Mouse (Mus musculus) layer of hippocampus, adult 11-12 months (tissue): ENCODE data around the gene Ahcyl2.

Source experiments
- DNase-seq: peaks from one replicate; pipeline ENCODE4 v3.0.0; 2022; ENCODE audit warnings: low spot score

The Ahcyl2 gene

GRCm38 (mm10) chr6:29913673-29914072 is 145.9 kb downstream of the Ahcyl2 start:
- DNase-seq: no peak

- no peak for DNase-seq
Measured at GRCm38 (mm10) chr6:29914136-29914535, 146.3 kb downstream of the Ahcyl2 start.

GRCm38 (mm10) chr6:29915836-29916235 is 148.0 kb downstream of the Ahcyl2 start:
- no peak for DNase-seq

GRCm38 (mm10) chr6:29916530-29917382 is 148.9 kb downstream of the Ahcyl2 start, which contains the start of gene Strip2:
TSS of gene Strip2 (plus strand) at chr6:29917012.
- DNase-seq: peak; percentile 90

- no peak for DNase-seq
Measured at GRCm38 (mm10) chr6:29917383-29917720, 149.5 kb downstream of the Ahcyl2 start.

GRCm38 (mm10) chr6:29917947-29918346 is 150.1 kb downstream of the Ahcyl2 start:
- DNase-seq: no peak

- DNase-seq: no peak
Measured at GRCm38 (mm10) chr6:29923501-29923900, 155.7 kb downstream of the Ahcyl2 start.

GRCm38 (mm10) chr6:29925594-29926219 is 157.9 kb downstream of the Ahcyl2 start:
- no peak for DNase-seq

- DNase-seq: no peak
Measured at GRCm38 (mm10) chr6:29930087-29930486, 162.3 kb downstream of the Ahcyl2 start.

- DNase-seq: no peak
Measured at GRCm38 (mm10) chr6:29930665-29931064, 162.9 kb downstream of the Ahcyl2 start.

GRCm38 (mm10) chr6:29931181-29931580 is 163.4 kb downstream of the Ahcyl2 start:
- no peak for DNase-seq

GRCm38 (mm10) chr6:29935741-29936140 is 167.9 kb downstream of the Ahcyl2 start:
- no peak for DNase-seq

- DNase-seq: no peak
Measured at GRCm38 (mm10) chr6:29940428-29940827, 172.6 kb downstream of the Ahcyl2 start.

- DNase-seq: no peak
Measured at GRCm38 (mm10) chr6:29941036-29941435, 173.2 kb downstream of the Ahcyl2 start.

- DNase-seq: no peak
Measured at GRCm38 (mm10) chr6:29944465-29944864, 176.7 kb downstream of the Ahcyl2 start.

GRCm38 (mm10) chr6:29946568-29946967 is 178.8 kb downstream of the Ahcyl2 start:
- DNase-seq: no peak

GRCm38 (mm10) chr6:29947823-29948222 is 180.0 kb downstream of the Ahcyl2 start:
- no peak for DNase-seq

GRCm38 (mm10) chr6:29956749-29957148 is 188.9 kb downstream of the Ahcyl2 start:
- no peak for DNase-seq

- DNase-seq: no peak
Measured at GRCm38 (mm10) chr6:29958669-29959068, 190.9 kb downstream of the Ahcyl2 start.

- peak; percentile 27 for DNase-seq
Measured at GRCm38 (mm10) chr6:29961081-29961480, 193.3 kb downstream of the Ahcyl2 start.
